Comparison of ENCODE assay signal across 8 mouse cellular contexts in genomic region chr11:62456483-62457172, GRCm38 (mm10). TPM values are rescaled to one million over a fixed set of nuclear protein-coding genes. Genes with fewer than 3 reads are reported as not detected.
DNase-seq lines count a peak whose midpoint lies in the region; TF ChIP-seq lines count a peak whose summit lies in the region.

No protein-coding gene starts in this region.

- peaks cover 29% of the 10 kb centered on the region for H3K4me1 ChIP-seq in forebrain, embryonic 10.5 days
- H3K4me1 ChIP-seq in megakaryocyte, embryonic 14.5 days, result peaks cover 34% of the 10 kb centered on the region

- peak; percentile 9; the same call in 1 of the 2 replicates for TF ChIP-seq POLR2A in brain, embryonic 14.5 days (IDR thresholded peaks at IDR 0.05; ENCODE audit: borderline replicate concordance, extremely low read depth, insufficient read depth, insufficient read length, poor library complexity, severe bottlenecking)

- intact Hi-C loops in gastrocnemius, adult 2 months (cut with DNase I), result loop anchor here (2.0 to 5.0 kb wide), 3 partner anchors 36 to 94 kb away; partner anchors contain the start of genes Cenpv and Ubb
- intact Hi-C loops in left cerebral cortex, postnatal 14 days (cut with DNase I), result loop anchor here (5.0 kb wide), 1 partner anchor 81 kb away; the partner anchor contains the start of gene Cenpv

- no peak for DNase-seq in gastrocnemius, adult 2 months
- no peak for DNase-seq in gastrocnemius, postnatal 10 days
- peak; percentile 86 for DNase-seq in brain, embryonic 14.5 days (ENCODE audit: low read depth)
- peak; percentile 73 for DNase-seq in forebrain, embryonic 10.5 days (ENCODE audit: extremely low spot score, low spot score)
- DNase-seq in heart, postnatal 4 days, result peak; percentile 57
- peak; percentile 21 to 24 for DNase-seq in left cerebral cortex, postnatal 14 days (ENCODE audit: low spot score in 2 of 2)
- DNase-seq in right cerebral cortex, postnatal 10 days (ENCODE audit: low spot score in 2 of 2), result peak; percentile 49

- H3K4me3 ChIP-seq in gastrocnemius, adult 2 months, result peak overlapping the region; percentile 84
- H3K4me3 ChIP-seq in forebrain, embryonic 10.5 days, result peak overlapping the region; percentile 93
- peak overlapping the region; percentile 98 for H3K4me3 ChIP-seq in megakaryocyte, embryonic 14.5 days (replicated peaks)

- peak; percentile 25; the same call in 1 of the 2 replicates for TF ChIP-seq CTCF in gastrocnemius, adult 2 months (IDR thresholded peaks at IDR 0.05)
- TF ChIP-seq CTCF in brain, embryonic 14.5 days (IDR thresholded peaks at IDR 0.05; ENCODE audit: borderline replicate concordance, extremely low read depth, insufficient read depth, insufficient read length), result peak; percentile 22; the same call in 1 of the 2 replicates

- peak overlapping the region; percentile 99 for H3K27ac ChIP-seq in gastrocnemius, adult 2 months
- peak overlapping the region; percentile 96 for H3K27ac ChIP-seq in forebrain, embryonic 10.5 days

- H3K36me3 ChIP-seq in forebrain, embryonic 10.5 days (replicated peaks), result peaks cover 18% of the 10 kb centered on the region
- peaks cover 28% of the 10 kb centered on the region for H3K36me3 ChIP-seq in megakaryocyte, embryonic 14.5 days (replicated peaks; ENCODE audit: low read length)

- no peaks in the 10 kb centered on the region for H3K27me3 ChIP-seq in forebrain, embryonic 10.5 days (ENCODE audit: poor library complexity, severe bottlenecking)
- no peaks in the 10 kb centered on the region for H3K27me3 ChIP-seq in megakaryocyte, embryonic 14.5 days (replicated peaks)

- under 1% methylated on average over 42 of the region's 42 CpGs for WGBS in forebrain, embryonic 10.5 days

- H3K9me3 ChIP-seq in forebrain, embryonic 10.5 days, result no peaks in the 10 kb centered on the region
- no peaks in the 10 kb centered on the region for H3K9me3 ChIP-seq in megakaryocyte, embryonic 14.5 days

RNA-seq across cellular contexts. Expression of gene Pigl, which starts 1.6 kb away (rescaled TPM):
- total RNA-seq in gastrocnemius, adult 2 months (2021), result 1 to 10 TPM; 2.2 to 2.6 TPM
- total RNA-seq in gastrocnemius, postnatal 10 days (2021), result 1 to 10 TPM; 2.9 to 3.7 TPM
- 6.8 and 8.2 TPM in 2 replicates for polyA plus RNA-seq in brain, embryonic 14.5 days (2012; rRNA removed)
- polyA plus RNA-seq in forebrain, embryonic 10.5 days (2016; fragmentation: Nextera tagmentation; extraction: Ambion mirVana), result 19.5 and 19.7 TPM in 2 replicates
- 1 to 10 TPM; 3.9 to 4.5 TPM for total RNA-seq in heart, postnatal 4 days (2021)
- 1 to 10 TPM; 6.5 to 7.2 TPM for total RNA-seq in left cerebral cortex, postnatal 14 days (2021)
- 3.4 and 7.5 TPM in 2 replicates for polyA plus RNA-seq in megakaryocyte, embryonic 14.5 days (2012; ENCODE audit: insufficient read depth, low replicate concordance)

RNA-seq across cellular contexts. Expression of gene Ncor1, which starts 1.7 kb away (rescaled TPM):
- total RNA-seq in gastrocnemius, adult 2 months (2021), result 100 to 1,000 TPM; 133 to 139 TPM
- 100 to 1,000 TPM; 132 to 145 TPM for total RNA-seq in gastrocnemius, postnatal 10 days (2021)
- 132 and 164 TPM in 2 replicates for polyA plus RNA-seq in brain, embryonic 14.5 days (2012; rRNA removed)
- 125 and 130 TPM in 2 replicates for polyA plus RNA-seq in forebrain, embryonic 10.5 days (2016; fragmentation: Nextera tagmentation; extraction: Ambion mirVana)
- total RNA-seq in heart, postnatal 4 days (2021), result 100 to 1,000 TPM; 137 to 151 TPM
- 100 to 1,000 TPM; 244 to 270 TPM for total RNA-seq in left cerebral cortex, postnatal 14 days (2021)
- polyA plus RNA-seq in megakaryocyte, embryonic 14.5 days (2012; ENCODE audit: insufficient read depth, low replicate concordance), result 86.7 and 160 TPM in 2 replicates

Comparison
In these comparisons a context has a peak if more than half of its experiments do, and no peak if none do; other contexts are left out.
1. DNase-seq: peak in brain, embryonic 14.5 days (single experiment), forebrain, embryonic 10.5 days (single experiment), heart, postnatal 4 days (single experiment), left cerebral cortex, postnatal 14 days (2 of 2) and right cerebral cortex, postnatal 10 days (2 of 2); none in gastrocnemius, adult 2 months (single experiment) and gastrocnemius, postnatal 10 days (single experiment).
2. Peak in every context shown above with its lines, with median percentiles within 50 percentile points of each other: H3K4me3 ChIP-seq.